Mouse (Mus musculus): ENCODE measurements around the gene Nek6. TPM values are rescaled to one million over a fixed set of nuclear protein-coding genes. Genes with fewer than 3 reads are reported as not detected.

Gene Nek6
- polyA plus RNA-seq, 1 experiment from 2014 or later = 75.3 TPM

GRCm38 (mm10) chr2:38585379-38585736 is 73.9 kb downstream of the Nek6 start:
- H3K9ac ChIP-seq (replicated peaks; ENCODE audit: low read length) = no peak overlapping the region
- no peaks in the 10 kb centered on the region for H3K9me3 ChIP-seq (ENCODE audit: low read length)
- ATAC-seq (ENCODE audit: low FRiP score, low TSS enrichment) = peak; percentile 65
- H3K4me1 ChIP-seq (ENCODE audit: insufficient read depth, low read length) = no peaks in the 10 kb centered on the region
- H3K4me2 ChIP-seq (replicated peaks; ENCODE audit: low read depth, low read length) = no peak overlapping the region
- no peaks in the 10 kb centered on the region for H3K27me3 ChIP-seq (ENCODE audit: insufficient read depth, low read length)
- peaks cover 47% of the 10 kb centered on the region for H3K36me3 ChIP-seq (ENCODE audit: insufficient read depth, low read length)
- H3K4me3 ChIP-seq (ENCODE audit: low read length) = no peak overlapping the region
- no peak overlapping the region for H3K27ac ChIP-seq (ENCODE audit: low read length)
- 29% methylated on average over 5 of the region's 5 CpGs for WGBS

- Histone ChIP-seq H3K4me2 (replicated peaks; ENCODE audit: low read depth, low read length) (no peak overlapping the region), H3K9ac (replicated peaks; ENCODE audit: low read length) (no peak overlapping the region), H3K4me3 (ENCODE audit: low read length) (no peak overlapping the region), H3K9me3 (ENCODE audit: low read length) (no peaks in the 10 kb centered on the region), H3K36me3 (ENCODE audit: insufficient read depth, low read length) (peaks cover 52% of the 10 kb centered on the region), H3K27me3 (ENCODE audit: insufficient read depth, low read length) (no peaks in the 10 kb centered on the region), H3K27ac (ENCODE audit: low read length) (no peak overlapping the region), H3K4me1 (ENCODE audit: insufficient read depth, low read length) (no peaks in the 10 kb centered on the region)
- ATAC-seq (ENCODE audit: low FRiP score, low TSS enrichment) = no peak
- WGBS = 85% methylated on average over 6 of the region's 6 CpGs
Observed at GRCm38 (mm10) chr2:38586733-38587132, 75.3 kb downstream of the Nek6 start.

- 59% methylated on average over 6 of the region's 6 CpGs for WGBS
- Histone ChIP-seq H3K27ac (ENCODE audit: low read length) (no peak overlapping the region), H3K36me3 (ENCODE audit: insufficient read depth, low read length) (peaks cover 40% of the 10 kb centered on the region), H3K9me3 (ENCODE audit: low read length) (no peaks in the 10 kb centered on the region), H3K27me3 (ENCODE audit: insufficient read depth, low read length) (no peaks in the 10 kb centered on the region), H3K4me3 (ENCODE audit: low read length) (no peak overlapping the region), H3K4me2 (replicated peaks; ENCODE audit: low read depth, low read length) (no peak overlapping the region), H3K4me1 (ENCODE audit: insufficient read depth, low read length) (no peaks in the 10 kb centered on the region), H3K9ac (replicated peaks; ENCODE audit: low read length) (no peak overlapping the region)
- no peak for ATAC-seq (ENCODE audit: low FRiP score, low TSS enrichment)
Observed at GRCm38 (mm10) chr2:38591751-38592459, 80.5 kb downstream of the Nek6 start.

GRCm38 (mm10) chr2:38594874-38595273 is 83.4 kb downstream of the Nek6 start:
- H3K9ac ChIP-seq (replicated peaks; ENCODE audit: low read length) = no peak overlapping the region
- no peaks in the 10 kb centered on the region for H3K27me3 ChIP-seq (ENCODE audit: insufficient read depth, low read length)
- no peak overlapping the region for H3K4me2 ChIP-seq (replicated peaks; ENCODE audit: low read depth, low read length)
- H3K4me1 ChIP-seq (ENCODE audit: insufficient read depth, low read length) = no peaks in the 10 kb centered on the region
- no peak overlapping the region for H3K4me3 ChIP-seq (ENCODE audit: low read length)
- peaks cover 13% of the 10 kb centered on the region; the same call in 1 of the 2 replicates for H3K36me3 ChIP-seq (ENCODE audit: insufficient read depth, low read length)
- ATAC-seq (ENCODE audit: low FRiP score, low TSS enrichment) = no peak
- H3K9me3 ChIP-seq (ENCODE audit: low read length) = no peaks in the 10 kb centered on the region
- no peak overlapping the region for H3K27ac ChIP-seq (ENCODE audit: low read length)
- 67% methylated on average over 7 of the region's 7 CpGs for WGBS

- H3K27me3 ChIP-seq (ENCODE audit: insufficient read depth, low read length) = no peaks in the 10 kb centered on the region
- no peak overlapping the region for H3K4me2 ChIP-seq (replicated peaks; ENCODE audit: low read depth, low read length)
- no peak overlapping the region for H3K4me3 ChIP-seq (ENCODE audit: low read length)
- H3K9ac ChIP-seq (replicated peaks; ENCODE audit: low read length) = no peak overlapping the region
- H3K27ac ChIP-seq (ENCODE audit: low read length) = no peak overlapping the region
- no peaks in the 10 kb centered on the region for H3K9me3 ChIP-seq (ENCODE audit: low read length)
- no peaks in the 10 kb centered on the region for H3K4me1 ChIP-seq (ENCODE audit: insufficient read depth, low read length)
- H3K36me3 ChIP-seq (ENCODE audit: insufficient read depth, low read length) = peaks cover 3% of the 10 kb centered on the region; the same call in 1 of the 2 replicates
- 96% methylated on average over 1 of the region's 1 CpGs for WGBS
- no peak for ATAC-seq (ENCODE audit: low FRiP score, low TSS enrichment)
Observed at GRCm38 (mm10) chr2:38597896-38598295, 86.5 kb downstream of the Nek6 start.

- H3K36me3 ChIP-seq (ENCODE audit: insufficient read depth, low read length) = peaks cover 3% of the 10 kb centered on the region; the same call in 1 of the 2 replicates
- WGBS = 93% methylated on average over 2 of the region's 2 CpGs
- H3K4me1 ChIP-seq (ENCODE audit: insufficient read depth, low read length) = no peaks in the 10 kb centered on the region
- no peaks in the 10 kb centered on the region for H3K27me3 ChIP-seq (ENCODE audit: insufficient read depth, low read length)
- no peaks in the 10 kb centered on the region for H3K9me3 ChIP-seq (ENCODE audit: low read length)
- ATAC-seq (ENCODE audit: low FRiP score, low TSS enrichment) = no peak
- no peak overlapping the region for H3K27ac ChIP-seq (ENCODE audit: low read length)
- H3K4me3 ChIP-seq (ENCODE audit: low read length) = no peak overlapping the region
- H3K9ac ChIP-seq (replicated peaks; ENCODE audit: low read length) = no peak overlapping the region
- no peak overlapping the region for H3K4me2 ChIP-seq (replicated peaks; ENCODE audit: low read depth, low read length)
Observed at GRCm38 (mm10) chr2:38598395-38598794, 87.0 kb downstream of the Nek6 start.

- Histone ChIP-seq H3K36me3 (ENCODE audit: insufficient read depth, low read length) (no peaks in the 10 kb centered on the region), H3K4me1 (ENCODE audit: insufficient read depth, low read length) (no peaks in the 10 kb centered on the region), H3K27me3 (ENCODE audit: insufficient read depth, low read length) (no peaks in the 10 kb centered on the region), H3K4me2 (replicated peaks; ENCODE audit: low read depth, low read length) (no peak overlapping the region), H3K27ac (ENCODE audit: low read length) (no peak overlapping the region), H3K9ac (replicated peaks; ENCODE audit: low read length) (no peak overlapping the region), H3K4me3 (ENCODE audit: low read length) (no peak overlapping the region), H3K9me3 (ENCODE audit: low read length) (no peaks in the 10 kb centered on the region)
- peak; percentile 70; the same call in 1 of the 2 replicates for ATAC-seq (ENCODE audit: low FRiP score, low TSS enrichment)
Observed at GRCm38 (mm10) chr2:38600842-38601241, 89.4 kb downstream of the Nek6 start.

GRCm38 (mm10) chr2:38607716-38608115 is 96.3 kb downstream of the Nek6 start:
- Histone ChIP-seq H3K27ac (ENCODE audit: low read length) (no peak overlapping the region), H3K4me1 (ENCODE audit: insufficient read depth, low read length) (no peaks in the 10 kb centered on the region), H3K9ac (replicated peaks; ENCODE audit: low read length) (no peak overlapping the region), H3K9me3 (ENCODE audit: low read length) (no peaks in the 10 kb centered on the region), H3K4me2 (replicated peaks; ENCODE audit: low read depth, low read length) (no peak overlapping the region), H3K36me3 (ENCODE audit: insufficient read depth, low read length) (peaks cover 6% of the 10 kb centered on the region; the same call in 1 of the 2 replicates), H3K27me3 (ENCODE audit: insufficient read depth, low read length) (no peaks in the 10 kb centered on the region), H3K4me3 (ENCODE audit: low read length) (no peak overlapping the region)
- ATAC-seq (ENCODE audit: low FRiP score, low TSS enrichment) = no peak
- WGBS = 60% methylated on average over 1 of the region's 1 CpGs

- 77% methylated on average over 5 of the region's 5 CpGs for WGBS
- ATAC-seq (ENCODE audit: low FRiP score, low TSS enrichment) = no peak
- Histone ChIP-seq H3K4me3 (ENCODE audit: low read length) (no peak overlapping the region), H3K9ac (replicated peaks; ENCODE audit: low read length) (no peak overlapping the region), H3K4me2 (replicated peaks; ENCODE audit: low read depth, low read length) (no peak overlapping the region), H3K27ac (ENCODE audit: low read length) (no peak overlapping the region), H3K9me3 (ENCODE audit: low read length) (no peaks in the 10 kb centered on the region), H3K4me1 (ENCODE audit: insufficient read depth, low read length) (no peaks in the 10 kb centered on the region), H3K36me3 (ENCODE audit: insufficient read depth, low read length) (peaks cover 10% of the 10 kb centered on the region; the same call in 1 of the 2 replicates), H3K27me3 (ENCODE audit: insufficient read depth, low read length) (no peaks in the 10 kb centered on the region)
Observed at GRCm38 (mm10) chr2:38608831-38609309, 97.4 kb downstream of the Nek6 start.

- Histone ChIP-seq H3K36me3 (ENCODE audit: insufficient read depth, low read length) (peaks cover 10% of the 10 kb centered on the region; the same call in 1 of the 2 replicates), H3K27me3 (ENCODE audit: insufficient read depth, low read length) (no peaks in the 10 kb centered on the region), H3K4me3 (ENCODE audit: low read length) (no peak overlapping the region), H3K4me1 (ENCODE audit: insufficient read depth, low read length) (no peaks in the 10 kb centered on the region), H3K9me3 (ENCODE audit: low read length) (no peaks in the 10 kb centered on the region), H3K9ac (replicated peaks; ENCODE audit: low read length) (no peak overlapping the region), H3K4me2 (replicated peaks; ENCODE audit: low read depth, low read length) (no peak overlapping the region), H3K27ac (ENCODE audit: low read length) (no peak overlapping the region)
- WGBS = 91% methylated on average over 11 of the region's 11 CpGs
- ATAC-seq (ENCODE audit: low FRiP score, low TSS enrichment) = no peak
Observed at GRCm38 (mm10) chr2:38609310-38609709, 97.9 kb downstream of the Nek6 start.
